Mouse (Mus musculus): ENCODE results near the gene Gm16181.

GRCm38 (mm10) chr17:35174201-35174977 lies 46.2 kb upstream of the Gm16181 start:
- no peak for TF ChIP-seq USF1 (IDR thresholded peaks at IDR 0.05; ENCODE audit: low read depth)
- no peak for TF ChIP-seq CTCF (IDR thresholded peaks at IDR 0.05; ENCODE audit: control insufficient read depth, insufficient read depth, insufficient read length)

Measured in C2C12 (cell line).